Mouse (Mus musculus) heart, postnatal 0 days (tissue): ENCODE data around the gene Hoxa6. TPM values are rescaled to one million over a fixed set of nuclear protein-coding genes. Genes with fewer than 3 reads are reported as not detected.

Source experiments
- ATAC-seq: fragments of 200-750 bp; cut with Nextera tagmentation; 2 replicates; pipeline ENCODE4 v1.8.0; 2017; ENCODE audit warnings: low read depth, moderate number of reproducible peaks, moderate library complexity; ENCODE audit not compliant: insufficient read depth
- DNase-seq: peaks from one replicate; pipeline ENCODE4 v3.0.0-alpha.2; 2016; ENCODE audit warnings: low spot score
- H3K27ac ChIP-seq: fragments of 300-500 bp; sonication (generic); 2 replicates; pipeline ENCODE4 v1.5.1; 2014; ENCODE audit warnings: low read depth, mild to moderate bottlenecking
- H3K27me3 ChIP-seq: fragments of 300-500 bp; sonication (generic); 2 replicates; pipeline ENCODE4 v1.6.1; 2014; ENCODE audit warnings: low read length, mixed read lengths; ENCODE audit not compliant: control insufficient read depth, insufficient read depth
- H3K36me3 ChIP-seq: fragments of 300-500 bp; sonication (generic); replicated peaks from 2 replicates; pipeline ENCODE4 v1.6.1; 2014; ENCODE audit warnings: low read length, mixed read lengths; ENCODE audit not compliant: control insufficient read depth, insufficient read depth
- H3K4me1 ChIP-seq: fragments of 300-500 bp; sonication (generic); 2 replicates; pipeline ENCODE4 v1.6.1; 2014; ENCODE audit warnings: antibody characterized with exemption; ENCODE audit not compliant: control insufficient read depth, insufficient read depth
- H3K4me2 ChIP-seq: fragments of 300-500 bp; sonication (generic); 2 replicates; pipeline ENCODE4 v1.6.1; 2014; ENCODE audit warnings: low read depth, mild to moderate bottlenecking, low read length, moderate library complexity
- H3K4me3 ChIP-seq: fragments of 300-500 bp; sonication (generic); 2 replicates; pipeline ENCODE4 v1.5.1; 2014; ENCODE audit warnings: low read depth, low read length
- H3K9ac ChIP-seq: fragments of 300-500 bp; sonication (generic); replicated peaks from 2 replicates; pipeline ENCODE4 v1.6.1; 2014; ENCODE audit warnings: low read depth, low read length, mixed read lengths
- H3K9me3 ChIP-seq: fragments of 300-500 bp; sonication (generic); replicated peaks from 2 replicates; pipeline ENCODE4 v1.6.1; 2016; ENCODE audit warnings: low read length; ENCODE audit not compliant: control insufficient read depth
- CTCF ChIP-seq: IDR thresholded peaks from 2 replicates; pipeline ENCODE4 v1.5.1; 2016; ENCODE audit warnings: antibody characterized with exemption, control low read depth, low read depth
- EP300 ChIP-seq: IDR thresholded peaks from 2 replicates; pipeline ENCODE4 v1.6.1; 2016; ENCODE audit warnings: antibody characterized with exemption, low read depth
- WGBS: fragments of 180-500 bp; shearing (Covaris S2); extraction: QIAGEN DNeasy Blood & Tissue Kit; methylation state at CpG from one replicate; pipeline ENCODE4 v1.1.7; 2014; 5-methylcytosine and 5-hydroxymethylcytosine counted together
- polyA plus RNA-seq: library from polyadenylated mRNA; unstranded; fragments of >200 nt; fragmentation: Nextera tagmentation; extraction: Ambion mirVana; gene quantifications from 2 replicates; pipeline ENCODE4 v1.2.1, GENCODE M21; 2015
- total RNA-seq: library from RNA; depleted of rRNA; stranded (reverse); fragments of >200 nt; gene quantifications from 2 replicates; pipeline ENCODE4 v1.2.3, GENCODE M21; 2014; ENCODE audit warnings: low replicate concordance

Gene Hoxa6
- total and polyA plus RNA-seq, 2 experiments from 2014 or later = not detected

DNA sequence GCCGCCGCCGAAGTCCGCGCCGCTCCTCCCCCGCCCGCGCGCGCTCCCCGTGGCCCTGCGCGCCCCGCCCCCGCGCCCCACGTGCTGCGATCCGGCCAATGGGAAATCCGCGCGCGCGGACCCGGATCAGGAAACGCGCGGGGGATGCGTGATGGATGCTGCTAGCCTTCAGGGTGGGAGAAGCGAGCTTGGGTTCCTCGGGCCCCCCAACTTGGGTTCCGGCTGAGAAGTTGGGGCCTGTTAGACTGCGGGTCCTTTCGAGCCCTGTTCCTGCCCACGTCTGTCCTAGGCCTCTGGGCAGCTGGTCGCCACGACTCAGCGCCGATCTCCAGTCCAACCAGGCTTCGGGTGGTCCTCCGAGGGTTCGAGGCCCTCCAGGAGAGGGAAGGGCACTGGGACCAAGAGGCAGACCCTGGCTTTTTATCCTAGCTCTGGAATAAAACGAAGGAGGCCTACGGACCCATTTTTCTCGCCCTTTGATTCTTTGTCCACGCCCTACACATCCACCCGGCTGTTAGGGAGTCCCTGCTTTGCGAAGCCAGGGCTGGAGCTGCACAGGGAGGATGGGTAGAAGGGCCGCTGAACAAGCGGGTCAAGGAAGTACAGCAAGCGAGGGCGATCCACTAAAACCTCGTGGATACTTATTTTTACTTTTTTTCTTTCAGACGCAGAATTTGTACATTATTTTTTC is 16.5 kb downstream of the Hoxa6 start:
- WGBS = 2% methylated on average over 43 of the region's 55 CpGs
- peak overlapping the region; percentile 49 for H3K4me2 ChIP-seq
- no peak overlapping the region for H3K27ac ChIP-seq
- H3K36me3 ChIP-seq = no peaks in the 10 kb centered on the region
- H3K9ac ChIP-seq = no peak overlapping the region
- peaks cover 100% of the 10 kb centered on the region for H3K27me3 ChIP-seq
- H3K9me3 ChIP-seq = no peaks in the 10 kb centered on the region
- TF ChIP-seq CTCF (no peak), EP300 (no peak)
- H3K4me3 ChIP-seq = peak overlapping the region; percentile 37
- H3K4me1 ChIP-seq = 0 out of 2 replicates have a peak, but pooled peaks cover 7% of the 10 kb centered on the region
- DNase-seq (no peak), ATAC-seq (peak; percentile 73; the same call in 1 of the 2 replicates)

- Histone ChIP-seq H3K4me2 (peak within 1 kb of the TSS; percentile 49), H3K27me3 (peaks cover 100% of the 10 kb centered on the region), H3K4me1 (0 out of 2 replicates have a peak, but pooled peaks cover 7% of the 10 kb centered on the region), H3K4me3 (peak within 1 kb of the TSS; percentile 37), H3K9me3 (no peaks in the 10 kb centered on the region), H3K9ac (peak within 1 kb of the TSS; percentile 54), H3K36me3 (no peaks in the 10 kb centered on the region), H3K27ac (0 out of 2 replicates have a peak within 1 kb of the TSS, but pooled peaks have one; percentile 5)
- TF ChIP-seq CTCF (no peak), EP300 (no peak)
- no peak for DNase-seq
- whole genome bisulfite sequencing = 1% methylated on average over 80 of the region's 102 CpGs
- ATAC-seq = no peak
Observed at GRCm38 (mm10) chr6:52190906-52191810, 17.4 kb downstream of the Hoxa6 start, which contains the start of gene Hoxa4. Hoxa4 (minus strand) TSS chr6:52191753.

GRCm38 (mm10) chr6:52190410-52190809 is 18.1 kb downstream of the Hoxa6 start:
- 10% methylated on average over 23 of the region's 23 CpGs for WGBS
- DNase-seq (no peak), ATAC-seq (no peak)
- Histone ChIP-seq H3K4me3 (peak overlapping the region; percentile 37), H3K9me3 (no peaks in the 10 kb centered on the region), H3K4me1 (0 out of 2 replicates have a peak, but pooled peaks cover 7% of the 10 kb centered on the region), H3K9ac (no peak overlapping the region), H3K36me3 (no peaks in the 10 kb centered on the region), H3K4me2 (peak overlapping the region; percentile 49), H3K27me3 (peaks cover 100% of the 10 kb centered on the region), H3K27ac (no peak overlapping the region)
- no peak for TF ChIP-seq EP300
- no peak for TF ChIP-seq CTCF

- 18% methylated on average over 8 of the region's 8 CpGs for WGBS
- Histone ChIP-seq H3K36me3 (no peaks in the 10 kb centered on the region), H3K27ac (no peak overlapping the region), H3K4me2 (no peak overlapping the region), H3K9ac (no peak overlapping the region), H3K9me3 (no peaks in the 10 kb centered on the region), H3K4me1 (0 out of 2 replicates have a peak, but pooled peaks cover 7% of the 10 kb centered on the region), H3K4me3 (no peak overlapping the region), H3K27me3 (peaks cover 100% of the 10 kb centered on the region)
- no peak for DNase-seq
- TF ChIP-seq EP300 (no peak), CTCF (no peak)
- ATAC-seq = no peak
Observed at GRCm38 (mm10) chr6:52189909-52190308, 18.6 kb downstream of the Hoxa6 start.

DNA sequence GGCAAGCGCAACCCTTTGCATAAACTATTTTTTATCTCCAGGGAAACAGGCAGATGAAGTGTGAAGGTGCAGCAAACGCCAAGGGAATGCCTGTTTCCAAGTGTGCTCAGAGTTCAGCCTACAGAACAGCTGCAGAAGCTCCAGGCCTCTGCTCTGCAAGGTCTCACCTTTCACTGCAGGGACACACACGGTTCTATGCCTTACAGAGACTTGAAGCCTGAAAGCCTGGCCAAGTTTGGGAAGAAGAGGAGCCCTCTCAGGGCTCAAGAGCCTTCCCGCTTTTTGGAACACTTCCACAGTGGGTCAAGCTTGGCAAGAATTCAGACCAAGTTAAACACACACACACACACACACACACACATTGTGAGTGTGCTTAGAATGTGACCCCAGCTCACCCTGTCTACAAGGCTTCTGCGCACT is 19.3 kb downstream of the Hoxa6 start:
- no peak for DNase-seq
- no peak overlapping the region for H3K9ac ChIP-seq
- ATAC-seq = no peak
- no peak overlapping the region for H3K4me2 ChIP-seq
- WGBS = 23% methylated on average over 5 of the region's 5 CpGs
- no peaks in the 10 kb centered on the region for H3K9me3 ChIP-seq
- H3K27ac ChIP-seq = no peak overlapping the region
- 0 out of 2 replicates have a peak, but pooled peaks cover 7% of the 10 kb centered on the region for H3K4me1 ChIP-seq
- no peak overlapping the region for H3K4me3 ChIP-seq
- peaks cover 100% of the 10 kb centered on the region for H3K27me3 ChIP-seq
- TF ChIP-seq EP300 (no peak), CTCF (no peak)
- no peaks in the 10 kb centered on the region for H3K36me3 ChIP-seq
